Mouse (Mus musculus) hindbrain, embryonic 14.5 days (tissue): ENCODE results near the gene Adgre5. TPM values are rescaled to one million over a fixed set of nuclear protein-coding genes. Genes with fewer than 3 reads are reported as not detected.

Source experiments
- ATAC-seq: fragments of 200-750 bp; cut with Nextera tagmentation; 2 replicates; pipeline ENCODE4 v1.8.0; 2017; ENCODE audit warnings: moderate number of reproducible peaks, mild to moderate bottlenecking, moderate TSS enrichment, moderate library complexity; ENCODE audit not compliant: low FRiP score
- DNase-seq: peaks from one replicate; pipeline ENCODE4 v3.0.0-alpha.2; 2015; ENCODE audit warnings: low spot score
- H3K27ac ChIP-seq: fragments of 300-500 bp; sonication (generic); 2 replicates; pipeline ENCODE4 v1.5.1; 2014; ENCODE audit warnings: mild to moderate bottlenecking, moderate library complexity
- H3K27me3 ChIP-seq: fragments of 300-500 bp; sonication (generic); 2 replicates; pipeline ENCODE4 v1.6.1; 2014; ENCODE audit warnings: mild to moderate bottlenecking, low read length, mixed read lengths; ENCODE audit not compliant: control insufficient read depth, insufficient read depth
- H3K36me3 ChIP-seq: fragments of 300-500 bp; sonication (generic); replicated peaks from 2 replicates; pipeline ENCODE4 v1.6.1; 2014; ENCODE audit not compliant: control insufficient read depth, insufficient read depth
- H3K4me1 ChIP-seq: fragments of 300-500 bp; sonication (generic); replicated peaks from 2 replicates; pipeline ENCODE4 v1.6.1; 2014; ENCODE audit warnings: antibody characterized with exemption, low read length, mixed read lengths; ENCODE audit not compliant: control insufficient read depth, insufficient read depth
- H3K4me2 ChIP-seq: fragments of 300-500 bp; sonication (generic); replicated peaks from 2 replicates; pipeline ENCODE4 v1.6.1; 2014; ENCODE audit warnings: mild to moderate bottlenecking, moderate library complexity
- H3K4me3 ChIP-seq: fragments of 300-500 bp; sonication (generic); replicated peaks from 2 replicates; pipeline ENCODE4 v1.5.1; 2014; ENCODE audit warnings: mild to moderate bottlenecking, low read length
- H3K9ac ChIP-seq: fragments of 300-500 bp; sonication (generic); 2 replicates; pipeline ENCODE4 v1.6.1; 2014
- H3K9me3 ChIP-seq: fragments of 300-500 bp; sonication (generic); 2 replicates; pipeline ENCODE4 v1.6.1; 2016; ENCODE audit warnings: low read length; ENCODE audit not compliant: control insufficient read depth
- WGBS: fragments of 180-500 bp; shearing (Covaris S2); extraction: QIAGEN DNeasy Blood & Tissue Kit; methylation state at CpG from one replicate; pipeline ENCODE4 v1.1.7; 2014; 5-methylcytosine and 5-hydroxymethylcytosine counted together
- polyA plus RNA-seq: library from polyadenylated mRNA; unstranded; fragments of >200 nt; fragmentation: Nextera tagmentation; extraction: Ambion mirVana; gene quantifications from 2 replicates; pipeline ENCODE4 v1.2.1, GENCODE M21; 2014

Adgre5 gene
- polyA plus RNA-seq, 1 experiment from 2014 or later, result 13.5 TPM

- Histone ChIP-seq H3K4me3 (no peak overlapping the region), H3K4me1 (peaks cover 3% of the 10 kb centered on the region; the same call in 1 of the 2 replicates), H3K9me3 (no peaks in the 10 kb centered on the region), H3K36me3 (no peaks in the 10 kb centered on the region), H3K4me2 (no peak overlapping the region), H3K27ac (no peak overlapping the region), H3K9ac (no peak overlapping the region), H3K27me3 (peaks cover 22% of the 10 kb centered on the region)
- 89% methylated on average over 6 of the region's 6 CpGs for WGBS
- DNase-seq, result no peak
- no peak for ATAC-seq
These were observed 1.8 kb upstream of the Adgre5 start for GRCm38 (mm10) chr8:83742968-83743367.

GRCm38 (mm10) chr8:83741849-83742655 is 926 bp upstream of the Adgre5 start:
- Histone ChIP-seq H3K9me3 (no peaks in the 10 kb centered on the region), H3K9ac (no peak overlapping the region), H3K4me1 (no peaks in the 10 kb centered on the region), H3K27me3 (peaks cover 22% of the 10 kb centered on the region), H3K4me2 (peak overlapping the region; percentile 87), H3K36me3 (no peaks in the 10 kb centered on the region), H3K27ac (no peak overlapping the region), H3K4me3 (no peak overlapping the region)
- no peak for ATAC-seq
- no peak for DNase-seq
- WGBS, result 74% methylated on average over 19 of the region's 19 CpGs

- Histone ChIP-seq H3K27me3 (peaks cover 22% of the 10 kb centered on the region), H3K27ac (no peak overlapping the region), H3K36me3 (no peaks in the 10 kb centered on the region), H3K4me3 (peak overlapping the region; percentile 39), H3K4me1 (no peaks in the 10 kb centered on the region), H3K9me3 (no peaks in the 10 kb centered on the region), H3K4me2 (peak overlapping the region; percentile 87), H3K9ac (peak overlapping the region; percentile 35)
- no peak for DNase-seq
- ATAC-seq, result no peak
- WGBS, result 17% methylated on average over 3 of the region's 3 CpGs
These were observed 545 bp downstream of the Adgre5 start for GRCm38 (mm10) chr8:83740586-83740975.

- H3K27me3 ChIP-seq, result peaks cover 22% of the 10 kb centered on the region
- no peak for DNase-seq
- no peak overlapping the region for H3K4me3 ChIP-seq
- H3K4me1 ChIP-seq, result no peaks in the 10 kb centered on the region
- H3K4me2 ChIP-seq, result peak overlapping the region; percentile 87
- no peak for ATAC-seq
- H3K27ac ChIP-seq, result no peak overlapping the region
- WGBS, result 46% methylated on average over 8 of the region's 8 CpGs
- no peak overlapping the region for H3K9ac ChIP-seq
- H3K9me3 ChIP-seq, result no peaks in the 10 kb centered on the region
- no peaks in the 10 kb centered on the region for H3K36me3 ChIP-seq
These were observed 1.2 kb downstream of the Adgre5 start for GRCm38 (mm10) chr8:83739711-83740468.

- H3K9me3 ChIP-seq, result no peaks in the 10 kb centered on the region
- H3K27me3 ChIP-seq, result peaks cover 22% of the 10 kb centered on the region
- 77% methylated on average over 10 of the region's 10 CpGs for WGBS
- no peaks in the 10 kb centered on the region for H3K36me3 ChIP-seq
- H3K4me1 ChIP-seq, result no peaks in the 10 kb centered on the region
- ATAC-seq (no peak), DNase-seq (no peak)
- no peak overlapping the region for H3K4me3 ChIP-seq
- no peak overlapping the region for H3K9ac ChIP-seq
- H3K4me2 ChIP-seq, result peak overlapping the region; percentile 87
- no peak overlapping the region for H3K27ac ChIP-seq
These were observed 2.0 kb downstream of the Adgre5 start for GRCm38 (mm10) chr8:83738949-83739710.

GRCm38 (mm10) chr8:83737852-83738562 is 3.1 kb downstream of the Adgre5 start:
- WGBS, result 84% methylated on average over 4 of the region's 4 CpGs
- Histone ChIP-seq H3K27ac (no peak overlapping the region), H3K4me3 (no peak overlapping the region), H3K4me2 (no peak overlapping the region), H3K4me1 (no peaks in the 10 kb centered on the region), H3K27me3 (peaks cover 22% of the 10 kb centered on the region), H3K36me3 (no peaks in the 10 kb centered on the region), H3K9me3 (no peaks in the 10 kb centered on the region), H3K9ac (no peak overlapping the region)
- no peak for DNase-seq
- no peak for ATAC-seq

GRCm38 (mm10) chr8:83737346-83737745 is 3.8 kb downstream of the Adgre5 start:
- Histone ChIP-seq H3K27ac (no peak overlapping the region), H3K9ac (no peak overlapping the region), H3K4me1 (no peaks in the 10 kb centered on the region), H3K36me3 (no peaks in the 10 kb centered on the region), H3K9me3 (no peaks in the 10 kb centered on the region), H3K27me3 (peaks cover 22% of the 10 kb centered on the region), H3K4me3 (no peak overlapping the region), H3K4me2 (no peak overlapping the region)
- 89% methylated on average over 4 of the region's 4 CpGs for WGBS
- DNase-seq (no peak), ATAC-seq (no peak)

- WGBS, result 97% methylated on average over 4 of the region's 4 CpGs
- no peak for ATAC-seq
These were observed 4.4 kb downstream of the Adgre5 start for GRCm38 (mm10) chr8:83736681-83737080.

More at GRCm38 (mm10) chr8:83736681-83737080, 4.4 kb downstream of the Adgre5 start:
- H3K36me3 ChIP-seq, result no peaks in the 10 kb centered on the region
- no peaks in the 10 kb centered on the region for H3K4me1 ChIP-seq
- no peak for DNase-seq
- no peaks in the 10 kb centered on the region for H3K9me3 ChIP-seq
- no peak overlapping the region for H3K4me2 ChIP-seq
- H3K27ac ChIP-seq, result no peak overlapping the region
- no peak overlapping the region for H3K9ac ChIP-seq
- H3K4me3 ChIP-seq, result no peak overlapping the region
- H3K27me3 ChIP-seq, result peaks cover 19% of the 10 kb centered on the region
